Comparison of ENCODE assay signal across 18 mouse cellular contexts in genomic region chr13:98186179-98186578, GRCm38 (mm10). TPM values are rescaled to one million over a fixed set of nuclear protein-coding genes. Genes with fewer than 3 reads are reported as not detected.
DNase-seq lines count a peak whose midpoint lies in the region; ATAC-seq and TF ChIP-seq lines count a peak whose summit lies in the region.
"Had no signal": no experiment of that assay in that cellular context is flagged by ENCODE, and none has a peak within 500 bp of the region (broad histone marks: within the 10 kb centered on the region; RNA-seq: fewer than 3 reads in every experiment).

No protein-coding gene starts in this region.

- H3K27ac ChIP-seq in forebrain, embryonic 13.5 days, result no peak overlapping the region
- no peak overlapping the region for H3K27ac ChIP-seq in forebrain, embryonic 12.5 days
- H3K27ac ChIP-seq in midbrain, embryonic 14.5 days (replicated peaks; ENCODE audit: low read depth, low read length), result no peak overlapping the region
- H3K27ac ChIP-seq in midbrain, embryonic 13.5 days, result no peak overlapping the region
- H3K27ac ChIP-seq: gastrocnemius, adult 2 months; heart, adult 2 months; hindbrain, embryonic 13.5 days; macrophage; neural tube, embryonic 13.5 days had no signal

- no peak overlapping the region for H3K9ac ChIP-seq in forebrain, embryonic 13.5 days
- H3K9ac ChIP-seq in forebrain, embryonic 12.5 days, result no peak overlapping the region
- H3K9ac ChIP-seq in midbrain, embryonic 14.5 days (replicated peaks; ENCODE audit: low read length), result no peak overlapping the region
- H3K9ac ChIP-seq in midbrain, embryonic 13.5 days (replicated peaks), result no peak overlapping the region
- H3K9ac ChIP-seq: hindbrain, embryonic 13.5 days; neural tube, embryonic 13.5 days had no signal

- peak; percentile 64 for DNase-seq in midbrain, embryonic 14.5 days
- peak; percentile 87 for DNase-seq in brain, embryonic 14.5 days (ENCODE audit: low read depth)
- peak; percentile 70 to 75 for DNase-seq in right cerebral cortex, postnatal 10 days (ENCODE audit: low spot score in 2 of 2)
- no peak for DNase-seq in gastrocnemius, adult 8-10 months (ENCODE audit: low spot score in 2 of 2)
- no peak for DNase-seq in spleen, postnatal 10 days (ENCODE audit: low spot score in 2 of 2)
- DNase-seq: cerebellum, adult 8-10 months; gastrocnemius, adult 2 months; heart, adult 2 months; kidney, postnatal 14 days; liver; lung, adult 2 months had no signal

- H3K27me3 ChIP-seq in forebrain, embryonic 13.5 days, result peaks cover 20% of the 10 kb centered on the region
- peaks cover 23% of the 10 kb centered on the region; the same call in 1 of the 2 replicates for H3K27me3 ChIP-seq in forebrain, embryonic 12.5 days
- H3K27me3 ChIP-seq in midbrain, embryonic 14.5 days (ENCODE audit: control insufficient read depth, insufficient read depth, low read length), result no peaks in the 10 kb centered on the region
- H3K27me3 ChIP-seq in midbrain, embryonic 13.5 days, result no peaks in the 10 kb centered on the region; the same call in 1 of the 2 replicates
- H3K27me3 ChIP-seq: hindbrain, embryonic 13.5 days; neural tube, embryonic 13.5 days had no signal

- H3K9me3 ChIP-seq in forebrain, embryonic 13.5 days (replicated peaks), result no peaks in the 10 kb centered on the region
- H3K9me3 ChIP-seq in forebrain, embryonic 12.5 days, result no peaks in the 10 kb centered on the region
- H3K9me3 ChIP-seq in midbrain, embryonic 14.5 days (ENCODE audit: control insufficient read depth, low read length), result no peaks in the 10 kb centered on the region
- no peaks in the 10 kb centered on the region for H3K9me3 ChIP-seq in midbrain, embryonic 13.5 days
- H3K9me3 ChIP-seq: hindbrain, embryonic 13.5 days; neural tube, embryonic 13.5 days had no signal

- H3K4me3 ChIP-seq in forebrain, embryonic 13.5 days, result no peak overlapping the region
- H3K4me3 ChIP-seq in forebrain, embryonic 12.5 days (replicated peaks), result no peak overlapping the region
- H3K4me3 ChIP-seq in midbrain, embryonic 14.5 days (replicated peaks; ENCODE audit: low read depth, low read length), result no peak overlapping the region
- H3K4me3 ChIP-seq in midbrain, embryonic 13.5 days (replicated peaks), result no peak overlapping the region
- H3K4me3 ChIP-seq: gastrocnemius, adult 2 months; heart, adult 2 months; hindbrain, embryonic 13.5 days; neural tube, embryonic 13.5 days had no signal

- 17% methylated on average over 5 of the region's 5 CpGs for WGBS in forebrain, embryonic 13.5 days
- 26% methylated on average over 5 of the region's 5 CpGs for WGBS in forebrain, embryonic 12.5 days
- 51% methylated on average over 5 of the region's 5 CpGs for WGBS in midbrain, embryonic 14.5 days
- 51% methylated on average over 5 of the region's 5 CpGs for WGBS in midbrain, embryonic 13.5 days

- no peak overlapping the region for H3K4me2 ChIP-seq in forebrain, embryonic 13.5 days
- H3K4me2 ChIP-seq in forebrain, embryonic 12.5 days, result no peak overlapping the region
- H3K4me2 ChIP-seq in midbrain, embryonic 14.5 days (ENCODE audit: low read length), result no peak overlapping the region
- H3K4me2 ChIP-seq in midbrain, embryonic 13.5 days (replicated peaks), result no peak overlapping the region
- H3K4me2 ChIP-seq: hindbrain, embryonic 13.5 days; neural tube, embryonic 13.5 days had no signal

- no peak for TF ChIP-seq POLR2A in brain, embryonic 14.5 days (IDR thresholded peaks at IDR 0.05; ENCODE audit: borderline replicate concordance, extremely low read depth, insufficient read depth, insufficient read length, poor library complexity, severe bottlenecking)

- no peaks in the 10 kb centered on the region for H3K36me3 ChIP-seq in forebrain, embryonic 13.5 days (ENCODE audit: poor library complexity, severe bottlenecking)
- no peaks in the 10 kb centered on the region for H3K36me3 ChIP-seq in forebrain, embryonic 12.5 days (replicated peaks)
- no peaks in the 10 kb centered on the region for H3K36me3 ChIP-seq in midbrain, embryonic 14.5 days (ENCODE audit: control insufficient read depth, insufficient read depth, low read length)
- no peaks in the 10 kb centered on the region for H3K36me3 ChIP-seq in midbrain, embryonic 13.5 days
- H3K36me3 ChIP-seq: hindbrain, embryonic 13.5 days; neural tube, embryonic 13.5 days had no signal

- TF ChIP-seq CTCF in brain, embryonic 14.5 days (IDR thresholded peaks at IDR 0.05; ENCODE audit: borderline replicate concordance, extremely low read depth, insufficient read depth, insufficient read length), result no peak

- ATAC-seq in forebrain, embryonic 13.5 days, result peak; percentile 38; the same call in 1 of the 2 replicates
- ATAC-seq in forebrain, embryonic 12.5 days (ENCODE audit: low FRiP score), result no peak
- ATAC-seq in midbrain, embryonic 14.5 days (ENCODE audit: low FRiP score, low TSS enrichment), result no peak
- ATAC-seq in midbrain, embryonic 13.5 days, result no peak
- ATAC-seq: intestine, postnatal 0 days had no signal

- peaks cover 10% of the 10 kb centered on the region for H3K4me1 ChIP-seq in forebrain, embryonic 13.5 days
- 0 out of 2 replicates have a peak, but pooled peaks cover 13% of the 10 kb centered on the region for H3K4me1 ChIP-seq in forebrain, embryonic 12.5 days
- H3K4me1 ChIP-seq in midbrain, embryonic 14.5 days (ENCODE audit: control insufficient read depth, insufficient read depth, low read length), result 0 out of 2 replicates have a peak, but pooled peaks cover 6% of the 10 kb centered on the region
- H3K4me1 ChIP-seq in midbrain, embryonic 13.5 days (replicated peaks), result 0 out of 2 replicates have a peak, but pooled peaks cover 9% of the 10 kb centered on the region

RNA-seq across cellular contexts. Expression of gene Arhgef28, which starts 20.1 kb away (rescaled TPM):
- 7.0 TPM in 2 replicates for polyA plus RNA-seq in forebrain, embryonic 13.5 days (2015; fragmentation: Nextera tagmentation; extraction: Ambion mirVana)
- polyA plus RNA-seq in forebrain, embryonic 12.5 days (2016; fragmentation: Nextera tagmentation; extraction: Ambion mirVana), result 5.0 and 5.8 TPM in 2 replicates
- 21.1 and 22.0 TPM in 2 replicates for polyA plus RNA-seq in midbrain, embryonic 14.5 days (2014; fragmentation: Nextera tagmentation; extraction: Ambion mirVana)
- polyA plus RNA-seq in midbrain, embryonic 13.5 days (2015; fragmentation: Nextera tagmentation; extraction: Ambion mirVana), result 12.9 and 13.6 TPM in 2 replicates
- polyA plus RNA-seq in brain, embryonic 14.5 days (2012; rRNA removed), result 8.7 and 11.3 TPM in 2 replicates
- 1 to 10 TPM; 2.1 to 2.9 (median 2.7) TPM for total RNA-seq in gastrocnemius, adult 8-10 months (2022)
- polyA plus RNA-seq: macrophage had no signal

Comparison
In these comparisons a context has a peak if more than half of its experiments do, and no peak if none do; other contexts are left out.
1. DNase-seq: peak in midbrain, embryonic 14.5 days (single experiment), brain, embryonic 14.5 days (single experiment) and right cerebral cortex, postnatal 10 days (2 of 2); none in gastrocnemius, adult 8-10 months (0 of 2) and spleen, postnatal 10 days (0 of 2).